Mouse (Mus musculus) liver, embryonic 14.5 days (tissue): ENCODE measurements around the gene Mxd3.

Experiments used
- CTCF ChIP-seq: IDR thresholded peaks from 2 replicates; pipeline ENCODE4 v1.5.1; 2016; ENCODE audit warnings: antibody characterized with exemption, low read depth, control low read depth
- EP300 ChIP-seq: IDR thresholded peaks from 2 replicates; pipeline ENCODE4 v1.6.1; 2016; ENCODE audit warnings: antibody characterized with exemption, low read depth

DNA sequence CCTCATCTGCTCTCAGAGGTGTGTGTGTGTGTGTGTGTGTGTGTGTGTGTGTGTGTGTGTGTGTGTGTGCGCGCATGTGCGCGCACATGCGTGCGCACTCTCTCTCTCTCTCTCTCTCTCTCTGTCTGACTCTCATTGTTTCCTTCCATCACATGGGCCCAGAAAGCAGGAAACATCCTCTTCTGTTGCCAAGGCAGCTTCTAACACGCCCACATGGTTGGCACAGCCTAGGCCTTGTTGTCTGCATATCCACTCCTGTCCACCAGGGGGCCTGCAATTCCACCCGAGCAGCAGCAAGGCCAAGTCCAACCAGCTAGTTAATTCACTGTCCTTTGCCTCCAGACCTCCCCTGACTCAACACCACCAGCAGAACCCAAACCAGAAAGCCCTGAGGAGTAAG is 2.0 kb downstream of the Mxd3 start:
- peak; percentile 99 for TF ChIP-seq CTCF
- no peak for TF ChIP-seq EP300
